Mouse (Mus musculus): ENCODE measurements around the gene Galk1. TPM values are rescaled to one million over a fixed set of nuclear protein-coding genes. Genes with fewer than 3 reads are reported as not detected.

The Galk1 gene
- total RNA-seq, 1 experiment: 144 TPM

DNA sequence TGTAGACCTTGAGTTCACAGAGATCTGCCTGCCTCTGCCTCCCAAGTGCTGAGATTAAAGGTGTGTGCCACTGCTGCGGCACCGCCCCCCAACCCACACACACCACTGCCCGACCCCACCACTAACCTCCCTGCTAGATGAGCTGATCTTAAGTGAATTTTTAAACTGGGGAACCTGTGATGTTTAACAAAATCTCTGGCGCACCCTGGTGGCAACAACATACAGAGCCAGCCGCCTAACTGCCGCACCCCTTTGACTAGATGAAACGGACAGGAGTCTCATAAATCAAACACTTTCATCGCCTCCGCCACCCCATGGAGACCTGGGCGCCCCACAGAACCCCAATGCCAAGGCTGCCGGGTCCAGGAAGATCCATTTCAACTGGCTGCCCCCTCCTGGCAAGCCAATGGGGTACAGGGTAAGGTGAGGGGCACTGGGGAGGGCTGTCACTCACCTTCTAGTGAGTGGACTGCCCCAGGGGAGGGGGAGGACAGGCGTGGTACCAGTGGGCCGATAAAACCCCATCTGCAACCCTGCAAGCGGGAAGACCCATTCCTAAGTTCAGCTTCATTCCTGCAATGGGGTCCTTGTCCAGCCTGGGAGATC lies 12.9 kb downstream of the Galk1 start:
- DNase-seq (ENCODE audit: low read depth, low spot score): peak; percentile 75
- Histone ChIP-seq H3K4me1 (ENCODE audit: control insufficient read depth in 2 of 2, insufficient read depth in 2 of 2, low read length in 2 of 2, poor library complexity in 1 of 2) (peaks cover 0 to 8% of the 10 kb centered on the region in 2 experiments; a peak in 2 of 4 replicates), H3K9me3 (ENCODE audit: control insufficient read depth, insufficient read depth, low read depth, low read length) (no peaks in the 10 kb centered on the region), H3K4me3 (ENCODE audit: insufficient read depth in 1 of 2, low read depth in 1 of 2, low read length in 2 of 2, poor library complexity in 1 of 2, severe bottlenecking in 1 of 2) (no peak overlapping the region; a peak in 1 of 4 replicates), H3K27ac (ENCODE audit: insufficient read depth, low read depth, low read length, poor library complexity, severe bottlenecking) (no peak overlapping the region), H3K36me3 (ENCODE audit: control insufficient read depth, insufficient read depth, low read length, poor library complexity, severe bottlenecking) (no peaks in the 10 kb centered on the region), H3K9ac (ENCODE audit: insufficient read depth, low read depth, low read length, poor library complexity, severe bottlenecking) (no peak overlapping the region)
- in situ Hi-C loops (cut with MboI; ENCODE audit: low sequenced_read_pairs in 2 of 2, unreplicated experiment in 2 of 2): loop anchor here in 1 of 2 experiments (5.0 kb wide), 1 partner anchor 57 kb away; no protein-coding TSS in a partner anchor
- TF ChIP-seq ZC3H11A (IDR thresholded peaks at IDR 0.05; ENCODE audit: borderline replicate concordance, low read depth, low read length) (no peak), CHD2 (IDR thresholded peaks at IDR 0.05; ENCODE audit: low read depth, low read length) (no peak), HCFC1 (IDR thresholded peaks at IDR 0.05; ENCODE audit: borderline replicate concordance, insufficient read depth, low read length) (no peak), MAFK (IDR thresholded peaks at IDR 0.05; ENCODE audit: insufficient read depth, low read depth, low read length) (no peak), ZNF384 (IDR thresholded peaks at IDR 0.05; ENCODE audit: low read depth, low read length) (no peak)

- Histone ChIP-seq H3K9ac (ENCODE audit: insufficient read depth, low read depth, low read length, poor library complexity, severe bottlenecking) (no peak overlapping the region), H3K27ac (ENCODE audit: insufficient read depth, low read depth, low read length, poor library complexity, severe bottlenecking) (no peak overlapping the region), H3K36me3 (ENCODE audit: control insufficient read depth, insufficient read depth, low read length, poor library complexity, severe bottlenecking) (no peaks in the 10 kb centered on the region), H3K4me3 (ENCODE audit: insufficient read depth in 1 of 2, low read depth in 1 of 2, low read length in 2 of 2, poor library complexity in 1 of 2, severe bottlenecking in 1 of 2) (no peak overlapping the region), H3K4me1 (ENCODE audit: control insufficient read depth in 2 of 2, insufficient read depth in 2 of 2, low read length in 2 of 2, poor library complexity in 1 of 2) (peaks cover 0 to 6% of the 10 kb centered on the region in 2 experiments; a peak in 2 of 4 replicates), H3K9me3 (ENCODE audit: control insufficient read depth, insufficient read depth, low read depth, low read length) (no peaks in the 10 kb centered on the region)
- DNase-seq (ENCODE audit: low read depth, low spot score): no peak
- in situ Hi-C loops (cut with MboI; ENCODE audit: low sequenced_read_pairs in 2 of 2, unreplicated experiment in 2 of 2): loop anchor here in 1 of 2 experiments (5.0 kb wide), 1 partner anchor 57 kb away; no protein-coding TSS in a partner anchor
- TF ChIP-seq HCFC1 (IDR thresholded peaks at IDR 0.05; ENCODE audit: borderline replicate concordance, insufficient read depth, low read length) (no peak), ZNF384 (IDR thresholded peaks at IDR 0.05; ENCODE audit: low read depth, low read length) (no peak), CHD2 (IDR thresholded peaks at IDR 0.05; ENCODE audit: low read depth, low read length) (no peak), MAFK (IDR thresholded peaks at IDR 0.05; ENCODE audit: insufficient read depth, low read depth, low read length) (no peak), ZC3H11A (IDR thresholded peaks at IDR 0.05; ENCODE audit: borderline replicate concordance, low read depth, low read length) (no peak)
Observed at GRCm38 (mm10) chr11:115999027-115999426, 13.5 kb downstream of the Galk1 start.

DNA sequence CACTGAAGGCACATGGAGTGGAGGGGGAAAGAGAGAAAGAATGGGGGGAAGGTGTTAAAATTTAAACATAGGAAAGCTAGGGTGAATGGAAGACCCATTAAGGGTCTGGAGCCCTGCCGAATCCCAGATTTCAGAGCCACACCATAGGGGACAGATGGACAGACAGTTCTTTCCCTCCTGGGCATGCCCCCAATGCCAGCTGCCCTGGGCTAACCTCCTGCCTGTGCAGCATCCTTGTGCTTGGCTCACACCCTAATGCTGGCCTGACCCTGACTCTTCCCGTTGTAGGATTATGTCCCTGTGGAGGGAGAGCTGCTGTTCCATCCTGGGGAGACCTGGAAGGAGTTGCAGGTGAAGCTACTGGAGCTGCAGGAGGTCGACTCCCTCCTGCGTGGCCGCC lies 14.9 kb downstream of the Galk1 start:
- Histone ChIP-seq H3K4me1 (ENCODE audit: control insufficient read depth in 2 of 2, insufficient read depth in 2 of 2, low read length in 2 of 2, poor library complexity in 1 of 2) (peaks cover 0 to 10% of the 10 kb centered on the region in 2 experiments; a peak in 2 of 4 replicates), H3K27ac (ENCODE audit: insufficient read depth, low read depth, low read length, poor library complexity, severe bottlenecking) (no peak overlapping the region), H3K36me3 (ENCODE audit: control insufficient read depth, insufficient read depth, low read length, poor library complexity, severe bottlenecking) (no peaks in the 10 kb centered on the region), H3K9me3 (ENCODE audit: control insufficient read depth, insufficient read depth, low read depth, low read length) (no peaks in the 10 kb centered on the region), H3K9ac (ENCODE audit: insufficient read depth, low read depth, low read length, poor library complexity, severe bottlenecking) (no peak overlapping the region), H3K4me3 (ENCODE audit: insufficient read depth in 1 of 2, low read depth in 1 of 2, low read length in 2 of 2, poor library complexity in 1 of 2, severe bottlenecking in 1 of 2) (no peak overlapping the region)
- no peak for DNase-seq (ENCODE audit: low read depth, low spot score)
- in situ Hi-C loops (cut with MboI; ENCODE audit: low sequenced_read_pairs in 2 of 2, unreplicated experiment in 2 of 2): loop anchor here in 1 of 2 experiments (5.0 kb wide), 1 partner anchor 55 kb away; no protein-coding TSS in a partner anchor
- TF ChIP-seq ZC3H11A (IDR thresholded peaks at IDR 0.05; ENCODE audit: borderline replicate concordance, low read depth, low read length): no peak
- no peak for TF ChIP-seq CHD2 (IDR thresholded peaks at IDR 0.05; ENCODE audit: low read depth, low read length)
- no peak for TF ChIP-seq MAFK (IDR thresholded peaks at IDR 0.05; ENCODE audit: insufficient read depth, low read depth, low read length)
- TF ChIP-seq ZNF384 (IDR thresholded peaks at IDR 0.05; ENCODE audit: low read depth, low read length): no peak
- no peak for TF ChIP-seq HCFC1 (IDR thresholded peaks at IDR 0.05; ENCODE audit: borderline replicate concordance, insufficient read depth, low read length)

DNA sequence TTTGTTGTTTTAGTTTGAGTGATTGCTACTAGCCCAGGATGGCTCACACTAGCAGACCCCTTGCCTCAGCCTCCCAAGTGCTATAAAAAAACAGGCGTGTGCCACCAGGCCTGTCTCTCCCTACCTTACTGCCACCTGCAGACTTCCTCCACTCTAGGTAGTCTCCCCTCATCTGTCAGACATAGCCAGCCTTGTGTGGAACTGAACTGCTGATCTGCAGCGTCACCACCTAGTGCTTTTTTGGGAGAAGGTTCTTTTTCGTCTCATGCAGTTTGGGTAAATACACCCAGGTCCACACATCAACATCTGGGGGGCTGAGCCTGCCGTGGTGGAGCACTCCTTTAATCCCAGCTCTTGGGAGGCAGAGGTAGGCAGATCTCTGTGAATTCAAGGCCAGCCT lies 15.5 kb downstream of the Galk1 start:
- H3K9ac ChIP-seq (ENCODE audit: insufficient read depth, low read depth, low read length, poor library complexity, severe bottlenecking): no peak overlapping the region
- no peaks in the 10 kb centered on the region for H3K9me3 ChIP-seq (ENCODE audit: control insufficient read depth, insufficient read depth, low read depth, low read length)
- H3K4me3 ChIP-seq (ENCODE audit: insufficient read depth in 1 of 2, low read depth in 1 of 2, low read length in 2 of 2, poor library complexity in 1 of 2, severe bottlenecking in 1 of 2): no peak overlapping the region
- no peaks in the 10 kb centered on the region for H3K36me3 ChIP-seq (ENCODE audit: control insufficient read depth, insufficient read depth, low read length, poor library complexity, severe bottlenecking)
- no peak overlapping the region for H3K27ac ChIP-seq (ENCODE audit: insufficient read depth, low read depth, low read length, poor library complexity, severe bottlenecking)
- peak; percentile 24 for DNase-seq (ENCODE audit: low read depth, low spot score)
- TF ChIP-seq ZNF384 (IDR thresholded peaks at IDR 0.05; ENCODE audit: low read depth, low read length) (no peak), HCFC1 (IDR thresholded peaks at IDR 0.05; ENCODE audit: borderline replicate concordance, insufficient read depth, low read length) (no peak), CHD2 (IDR thresholded peaks at IDR 0.05; ENCODE audit: low read depth, low read length) (no peak), MAFK (IDR thresholded peaks at IDR 0.05; ENCODE audit: insufficient read depth, low read depth, low read length) (no peak), ZC3H11A (IDR thresholded peaks at IDR 0.05; ENCODE audit: borderline replicate concordance, low read depth, low read length) (peak; percentile 73; the same call in 1 of the 2 replicates)
- in situ Hi-C loops (cut with MboI; ENCODE audit: low sequenced_read_pairs in 2 of 2, unreplicated experiment in 2 of 2): loop anchor here in 1 of 2 experiments (5.0 kb wide), 1 partner anchor 55 kb away; no protein-coding TSS in a partner anchor
- H3K4me1 ChIP-seq (ENCODE audit: control insufficient read depth in 2 of 2, insufficient read depth in 2 of 2, low read length in 2 of 2, poor library complexity in 1 of 2): peaks cover 0 to 10% of the 10 kb centered on the region in 2 experiments; a peak in 2 of 4 replicates

Measured in ES-E14 (cell line).